Mouse (Mus musculus): ENCODE results near the gene Gm973.
A peak's percentile ranks its signal among the peaks of the same experiment; 100 is the strongest.

The Gm973 gene

DNA sequence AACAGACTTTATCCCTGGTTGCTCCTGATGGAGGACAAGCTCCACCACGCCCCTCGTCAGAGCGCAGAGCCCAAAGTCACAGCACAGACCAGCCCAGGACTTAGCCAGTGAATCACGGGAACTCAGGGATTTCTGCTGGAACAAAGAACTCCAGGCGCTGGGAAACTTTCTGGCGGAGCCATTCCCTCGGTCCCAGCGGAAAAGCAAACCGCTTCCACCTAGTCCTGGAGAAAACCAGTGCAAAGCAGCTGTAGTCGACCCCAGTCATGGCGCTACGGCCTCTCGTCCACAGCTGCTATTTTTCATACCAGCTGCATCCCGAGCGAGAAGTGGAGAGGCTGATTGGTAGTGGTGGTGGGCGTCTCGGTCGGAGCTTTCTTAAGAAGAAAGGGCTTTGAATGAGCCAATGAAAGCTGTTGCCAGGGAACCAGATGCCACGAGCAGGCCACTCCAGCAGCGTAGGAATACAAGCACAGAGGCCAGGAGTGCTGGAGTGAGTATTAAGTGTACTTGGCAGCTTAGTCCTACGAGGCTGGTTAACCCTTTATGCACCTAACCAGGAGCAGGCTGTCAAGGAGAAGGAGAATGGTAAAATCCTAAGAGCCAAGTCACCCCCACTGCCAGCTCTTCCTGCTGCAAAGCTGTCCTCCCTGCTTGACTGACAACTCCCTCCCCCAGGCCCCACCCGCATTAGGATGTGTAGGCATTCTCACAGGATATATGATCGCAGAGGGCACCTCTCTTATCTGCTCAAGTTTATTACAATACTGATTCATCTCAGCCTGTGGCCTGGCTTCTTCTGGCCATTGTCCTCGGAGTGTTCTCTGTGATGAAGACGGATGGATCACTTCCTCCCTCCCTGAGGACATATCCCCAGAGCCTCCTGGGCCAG lies at the start of gene Gm973:
Gene Gm973, plus strand, starts transcription at position 239 of the 892 bp plus-strand sequence.
- no peak for DNase-seq (ENCODE audit: extremely low read depth, low read depth)

DNA sequence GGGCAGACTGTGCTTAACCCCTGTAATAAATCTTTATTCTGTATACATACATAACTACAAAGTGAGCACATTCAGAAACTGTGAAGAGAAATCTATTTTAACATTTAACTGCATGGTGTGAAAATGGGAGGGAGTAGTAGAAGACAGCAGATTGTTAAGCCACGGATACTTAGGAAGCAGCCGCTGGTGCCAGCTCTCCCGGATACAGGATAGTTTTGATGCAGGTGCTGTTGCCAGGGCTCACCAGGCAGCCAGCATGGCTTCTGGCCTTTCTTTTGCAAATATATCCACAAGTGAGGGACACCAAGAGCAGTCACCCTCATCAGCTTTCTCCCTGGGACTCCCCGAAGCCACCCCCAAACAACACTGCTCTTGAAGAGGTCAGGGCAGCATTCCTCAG lies 46.9 kb upstream of the Gm973 start:
- no peak for DNase-seq (ENCODE audit: extremely low read depth, low read depth)

DNA sequence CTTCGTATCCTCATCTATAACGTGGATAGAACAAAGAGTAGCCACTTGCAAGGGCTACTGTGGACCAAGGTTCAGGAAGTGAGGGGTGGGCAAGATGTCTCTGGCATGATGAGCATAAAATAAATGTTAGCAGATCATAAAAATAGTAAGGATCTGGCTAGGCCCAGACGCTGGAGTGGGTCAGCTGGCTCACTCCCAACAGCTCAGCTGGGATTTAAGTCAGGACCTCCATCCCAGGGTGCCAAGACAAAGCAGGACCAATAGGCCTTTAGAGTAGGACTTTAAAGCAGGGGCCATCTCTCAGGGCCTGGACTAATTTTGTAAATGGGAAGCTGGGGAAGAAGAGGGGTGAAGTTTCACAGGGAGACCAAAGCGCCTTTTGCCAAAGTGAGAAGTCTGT lies 45.3 kb upstream of the Gm973 start:
- no peak for DNase-seq (ENCODE audit: extremely low read depth, low read depth)

DNA sequence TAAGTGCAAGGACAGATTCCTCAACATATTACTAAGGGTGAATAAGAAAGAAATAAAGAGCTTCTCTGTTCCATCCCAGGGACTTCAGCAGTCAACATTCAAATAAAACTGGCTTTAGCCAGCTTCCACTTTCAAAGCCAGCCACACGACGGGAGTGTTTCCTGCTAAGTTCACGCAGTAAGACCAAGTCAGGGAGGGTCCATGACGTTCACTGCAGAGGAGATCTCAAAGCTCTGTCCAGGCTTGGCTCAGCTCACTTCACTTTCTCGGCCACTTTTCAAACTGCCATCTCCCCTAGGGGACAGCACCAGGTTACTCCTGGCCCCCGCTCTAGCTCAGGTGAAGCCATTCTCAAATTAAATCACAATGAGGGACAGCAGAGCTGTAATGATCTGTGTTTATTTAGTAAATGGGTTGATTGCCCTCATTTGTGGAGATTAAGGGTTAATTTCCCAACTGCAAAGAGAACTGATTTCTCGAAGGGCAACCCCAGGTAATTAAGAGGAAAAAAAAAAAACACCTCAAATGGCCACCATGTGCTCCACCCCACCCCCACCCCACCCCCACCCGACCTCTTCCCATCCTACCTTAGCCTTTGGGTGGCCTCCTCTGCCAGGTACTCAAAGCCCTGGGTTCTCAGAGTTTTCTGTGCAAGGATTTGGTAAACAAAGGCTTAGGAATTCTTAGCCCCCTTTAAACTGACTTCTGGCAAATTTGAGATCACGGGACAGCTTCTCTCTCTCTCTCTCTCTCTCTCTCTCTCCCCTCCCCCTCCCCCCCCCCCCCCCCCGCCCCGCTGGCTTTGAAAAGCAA lies 43.5 kb upstream of the Gm973 start:
- DNase-seq (ENCODE audit: extremely low read depth, low read depth) = no peak

DNA sequence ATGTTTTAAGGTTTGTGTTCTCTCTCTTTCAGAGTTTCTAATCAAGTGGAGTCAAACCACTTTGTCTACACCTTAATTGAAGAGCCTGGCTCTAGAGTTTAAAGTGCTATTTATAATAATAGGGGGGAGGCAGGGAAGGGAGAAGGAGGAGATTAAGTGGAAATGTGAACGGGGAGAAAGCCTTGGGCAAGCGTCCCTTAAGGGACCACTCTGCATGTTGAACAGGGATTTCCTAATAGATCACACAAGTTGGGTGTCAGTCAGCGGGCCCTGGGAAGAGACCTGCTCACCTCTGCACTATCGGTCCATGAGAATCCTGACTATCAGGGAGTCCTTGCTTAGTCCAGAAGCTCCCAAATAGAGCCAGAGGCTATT lies 42.9 kb upstream of the Gm973 start:
- DNase-seq (ENCODE audit: extremely low read depth, low read depth) = no peak

DNA sequence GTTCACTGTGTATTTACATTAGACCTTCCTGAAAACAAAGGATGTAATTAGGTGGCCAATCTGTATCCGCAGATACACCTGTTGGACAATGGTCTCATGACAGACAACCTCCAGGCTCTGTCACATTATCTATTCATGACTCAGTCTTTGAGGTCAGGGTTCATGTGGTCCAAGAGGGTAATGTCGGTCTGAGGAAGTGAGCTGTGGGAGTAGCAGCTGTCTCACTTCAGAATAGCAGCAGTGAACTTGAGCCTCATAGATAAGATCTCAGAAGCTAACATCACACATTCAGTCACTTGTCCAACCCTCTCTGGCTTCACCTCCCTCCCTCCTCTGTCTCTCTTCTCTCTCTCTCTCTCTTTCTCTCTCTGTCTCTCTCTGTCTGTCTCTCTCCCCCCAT lies 40.4 kb upstream of the Gm973 start:
- no peak for DNase-seq (ENCODE audit: extremely low read depth, low read depth)

DNA sequence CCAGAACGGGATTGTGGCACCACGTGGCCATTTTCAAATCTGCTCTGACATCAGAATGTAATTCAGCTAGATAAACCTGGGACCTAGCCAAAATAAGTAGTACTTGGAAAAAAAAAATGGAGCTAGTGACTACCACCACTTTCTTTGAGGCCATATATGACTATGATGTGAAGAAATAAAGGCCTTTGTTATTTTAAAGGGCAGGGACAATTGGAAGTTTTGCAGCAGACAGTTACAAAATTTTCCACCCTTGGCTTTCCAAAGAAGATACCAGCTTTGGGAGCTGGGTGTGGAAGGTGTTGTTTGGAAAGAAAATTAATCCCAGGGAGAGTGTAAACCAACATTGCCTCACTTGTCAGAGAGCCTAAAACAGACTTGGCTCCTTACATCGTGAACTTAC lies 37.2 kb upstream of the Gm973 start:
- DNase-seq (ENCODE audit: extremely low read depth, low read depth) = no peak

DNA sequence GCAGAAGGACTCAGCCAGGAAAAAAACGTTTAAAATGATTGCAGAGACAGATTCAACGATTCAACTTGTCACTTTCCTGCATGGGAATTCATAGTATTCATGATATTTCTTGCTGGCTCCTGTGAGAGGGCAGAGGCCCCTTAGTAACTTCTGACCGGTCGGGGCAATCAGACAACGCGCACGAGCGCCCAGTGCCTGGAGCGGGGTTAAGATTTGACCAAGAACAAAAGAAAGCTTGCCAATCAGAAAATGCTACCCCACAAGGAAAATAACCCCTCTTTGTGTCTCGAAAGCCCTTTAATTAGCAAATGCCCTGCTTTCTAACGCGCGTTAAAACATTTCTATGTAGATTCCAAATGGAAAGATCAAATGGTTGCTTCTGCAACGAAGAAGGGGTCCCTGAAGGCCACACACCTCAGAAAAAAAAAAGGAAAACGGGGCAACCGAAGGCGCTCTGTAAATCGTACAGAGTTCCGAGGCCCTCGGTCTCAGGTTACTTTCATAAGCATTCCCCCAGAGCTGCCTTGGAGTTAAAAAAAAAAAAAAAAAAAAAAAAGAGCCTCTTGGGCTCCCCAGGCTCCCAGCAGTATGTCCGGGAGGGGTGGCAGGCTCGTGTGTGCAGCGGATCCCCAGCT lies 35.1 kb upstream of the Gm973 start:
- DNase-seq (ENCODE audit: extremely low read depth, low read depth) = no peak

DNA sequence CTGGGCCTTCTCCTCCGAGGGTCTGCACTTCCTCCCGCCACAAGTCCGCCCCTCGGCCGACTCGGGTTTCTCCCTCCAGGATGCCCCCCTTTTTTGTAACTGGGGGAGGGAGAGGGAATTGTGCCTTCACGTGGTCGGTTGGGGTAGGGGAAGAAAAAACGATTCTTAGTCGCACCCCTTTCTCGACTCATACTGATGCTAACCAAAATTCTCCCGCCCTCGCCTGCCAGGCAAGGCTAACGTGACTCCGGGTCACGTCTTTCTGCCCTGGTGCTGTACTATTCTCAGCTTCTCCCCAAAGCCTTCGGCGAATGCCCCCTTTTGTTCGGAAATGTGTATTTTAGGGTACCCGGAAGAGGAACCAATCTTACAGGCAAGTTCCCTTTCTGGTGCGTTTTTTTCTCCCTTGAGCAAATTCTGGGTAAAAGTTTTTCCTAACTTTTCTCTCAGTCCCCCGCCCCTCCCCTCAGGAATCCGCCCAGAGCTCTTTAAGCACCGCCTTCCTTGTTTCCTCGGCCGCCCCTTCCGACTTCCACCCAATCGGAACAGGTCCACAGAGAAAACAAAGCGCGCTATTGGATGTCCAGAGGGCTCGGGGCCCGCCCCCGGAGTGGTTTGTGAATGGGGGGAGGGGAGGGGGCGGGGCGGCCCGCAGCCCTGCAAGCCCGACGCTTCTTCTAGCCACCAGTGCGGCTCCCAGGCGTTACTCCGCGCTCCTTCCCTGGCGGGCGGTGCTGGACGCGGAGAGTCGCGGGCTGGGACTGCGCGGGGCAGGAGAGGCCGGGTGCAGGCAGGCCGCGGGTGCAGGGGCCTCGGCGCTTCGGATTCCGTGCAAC lies 34.4 kb upstream of the Gm973 start:
- peak; percentile 98 for DNase-seq (ENCODE audit: extremely low read depth, low read depth)

DNA sequence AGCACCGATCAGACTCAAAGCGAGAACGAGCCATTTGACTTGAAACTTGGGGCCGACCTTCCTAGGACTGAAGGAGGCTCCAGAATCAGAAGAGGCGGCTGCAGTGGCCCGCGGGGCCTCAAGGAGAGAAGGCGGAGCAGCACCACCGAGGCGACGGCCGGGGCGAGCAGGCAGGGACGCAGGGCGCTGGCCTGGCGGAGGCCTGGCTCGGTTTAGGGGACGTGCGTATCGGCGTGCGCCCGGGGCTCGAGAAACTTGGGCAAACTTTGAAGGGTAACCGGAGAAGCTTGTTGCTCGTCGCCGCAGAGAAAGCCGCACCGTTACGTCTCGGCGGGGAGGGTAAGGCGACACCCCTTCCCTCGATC lies 33.8 kb upstream of the Gm973 start, which contains the start of gene Fzd7:
Gene Fzd7, plus strand, starts transcription at position 94 of the 365 bp plus-strand sequence.
- DNase-seq (ENCODE audit: extremely low read depth, low read depth) = no peak

DNA sequence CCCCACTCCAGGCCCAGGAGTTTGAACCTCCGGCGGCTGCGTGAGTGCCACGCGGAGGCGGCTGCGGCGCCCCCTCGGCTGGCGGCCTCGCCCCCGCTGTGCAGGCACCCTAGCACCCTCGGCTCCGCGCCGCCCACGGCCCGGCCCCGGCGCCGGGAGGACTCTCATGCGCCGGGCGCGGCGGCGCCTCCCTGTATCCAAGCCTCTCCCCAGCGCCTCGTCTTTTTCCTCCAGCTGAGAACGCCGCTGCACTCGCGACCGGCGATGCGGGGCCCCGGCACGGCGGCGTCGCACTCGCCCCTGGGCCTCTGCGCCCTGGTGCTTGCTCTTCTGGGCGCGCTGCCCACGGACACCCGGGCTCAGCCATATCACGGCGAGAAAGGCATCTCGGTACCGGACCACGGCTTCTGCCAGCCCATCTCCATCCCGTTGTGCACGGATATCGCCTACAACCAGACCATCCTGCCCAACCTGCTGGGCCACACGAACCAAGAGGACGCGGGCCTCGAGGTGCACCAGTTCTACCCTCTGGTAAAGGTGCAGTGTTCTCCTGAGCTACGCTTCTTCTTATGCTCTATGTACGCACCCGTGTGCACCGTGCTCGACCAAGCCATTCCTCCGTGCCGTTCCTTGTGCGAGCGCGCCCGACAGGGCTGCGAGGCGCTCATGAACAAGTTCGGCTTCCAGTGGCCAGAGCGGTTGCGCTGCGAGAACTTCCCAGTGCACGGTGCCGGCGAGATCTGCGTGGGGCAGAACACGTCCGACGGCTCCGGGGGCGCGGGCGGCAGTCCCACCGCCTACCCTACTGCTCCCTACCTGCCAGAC lies 33.2 kb upstream of the Gm973 start:
- DNase-seq (ENCODE audit: extremely low read depth, low read depth) = peak; percentile 41

DNA sequence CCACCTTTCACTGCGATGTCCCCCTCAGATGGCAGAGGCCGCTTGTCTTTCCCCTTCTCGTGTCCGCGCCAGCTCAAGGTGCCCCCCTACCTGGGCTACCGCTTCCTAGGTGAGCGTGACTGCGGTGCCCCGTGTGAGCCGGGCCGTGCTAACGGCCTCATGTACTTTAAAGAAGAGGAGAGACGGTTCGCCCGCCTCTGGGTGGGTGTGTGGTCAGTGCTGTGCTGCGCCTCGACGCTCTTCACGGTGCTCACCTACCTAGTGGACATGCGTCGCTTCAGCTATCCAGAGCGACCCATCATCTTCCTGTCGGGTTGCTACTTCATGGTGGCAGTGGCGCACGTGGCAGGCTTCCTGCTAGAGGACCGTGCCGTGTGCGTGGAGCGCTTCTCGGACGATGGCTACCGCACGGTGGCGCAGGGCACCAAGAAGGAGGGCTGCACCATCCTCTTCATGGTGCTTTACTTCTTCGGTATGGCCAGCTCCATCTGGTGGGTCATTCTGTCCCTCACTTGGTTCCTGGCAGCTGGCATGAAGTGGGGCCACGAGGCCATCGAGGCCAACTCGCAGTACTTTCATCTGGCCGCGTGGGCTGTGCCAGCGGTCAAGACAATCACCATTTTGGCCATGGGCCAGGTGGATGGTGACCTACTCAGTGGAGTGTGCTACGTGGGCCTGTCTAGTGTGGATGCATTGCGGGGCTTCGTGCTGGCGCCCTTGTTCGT lies 32.4 kb upstream of the Gm973 start:
- peak; percentile 49 for DNase-seq (ENCODE audit: extremely low read depth, low read depth)

DNA sequence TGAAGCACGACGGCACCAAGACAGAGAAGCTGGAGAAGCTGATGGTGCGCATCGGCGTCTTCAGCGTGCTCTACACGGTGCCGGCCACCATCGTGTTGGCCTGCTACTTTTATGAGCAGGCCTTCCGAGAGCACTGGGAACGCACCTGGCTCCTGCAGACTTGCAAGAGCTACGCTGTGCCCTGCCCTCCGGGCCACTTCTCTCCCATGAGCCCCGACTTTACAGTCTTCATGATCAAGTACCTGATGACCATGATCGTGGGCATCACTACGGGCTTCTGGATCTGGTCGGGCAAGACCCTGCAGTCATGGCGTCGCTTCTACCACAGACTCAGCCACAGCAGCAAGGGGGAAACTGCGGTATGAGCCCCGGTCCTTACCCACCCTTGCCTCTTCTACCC lies 31.8 kb upstream of the Gm973 start:
- no peak for DNase-seq (ENCODE audit: extremely low read depth, low read depth)

DNA sequence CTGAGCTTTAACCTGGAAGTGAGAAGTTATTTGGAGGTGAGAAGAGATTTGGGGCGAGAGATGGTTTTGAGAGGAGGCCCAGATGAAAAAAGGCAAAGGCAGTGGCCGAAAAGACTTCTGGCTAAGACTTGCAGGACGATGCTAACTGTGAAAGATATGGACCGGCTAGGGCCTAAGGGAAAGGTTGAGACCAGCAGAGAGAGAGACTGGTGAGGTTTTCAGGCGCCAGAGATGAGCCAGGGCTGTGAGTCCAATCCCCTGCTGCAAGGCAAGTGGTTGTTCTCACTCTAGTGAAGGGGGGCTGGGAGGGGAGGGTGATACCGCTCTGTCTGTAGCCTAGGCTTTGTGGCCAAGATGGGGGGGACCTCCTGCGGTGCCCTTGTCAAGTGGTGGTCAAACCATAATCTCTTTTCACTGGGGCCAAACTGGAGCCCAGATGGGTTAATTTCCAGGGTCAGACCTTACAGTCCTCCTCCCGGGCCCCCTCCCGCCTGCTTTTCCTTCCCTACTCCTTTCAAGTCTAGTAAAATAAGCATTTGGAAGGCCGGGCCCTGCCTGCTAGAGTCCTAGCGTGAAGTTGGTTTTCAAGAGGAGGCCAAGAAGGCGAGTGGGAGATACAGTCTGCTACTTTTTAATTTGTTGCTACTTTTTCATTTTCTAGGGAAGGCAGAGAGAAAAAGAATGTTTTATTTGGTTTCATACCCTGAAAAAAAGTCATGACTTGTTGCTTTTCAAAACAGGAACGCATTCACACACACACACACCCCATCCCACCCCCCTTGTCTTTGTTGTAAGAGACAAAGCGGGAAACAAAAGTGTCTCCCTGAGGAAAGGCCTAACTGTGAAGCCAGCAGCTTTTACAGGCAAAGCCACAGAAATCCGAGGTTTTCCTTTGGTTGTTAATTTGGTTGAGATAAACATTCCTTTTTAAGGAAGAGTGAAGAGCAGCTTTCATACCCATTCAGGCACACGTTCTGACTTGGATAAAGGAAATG lies 31.0 kb upstream of the Gm973 start:
- peak; percentile 39 for DNase-seq (ENCODE audit: extremely low read depth, low read depth)

DNA sequence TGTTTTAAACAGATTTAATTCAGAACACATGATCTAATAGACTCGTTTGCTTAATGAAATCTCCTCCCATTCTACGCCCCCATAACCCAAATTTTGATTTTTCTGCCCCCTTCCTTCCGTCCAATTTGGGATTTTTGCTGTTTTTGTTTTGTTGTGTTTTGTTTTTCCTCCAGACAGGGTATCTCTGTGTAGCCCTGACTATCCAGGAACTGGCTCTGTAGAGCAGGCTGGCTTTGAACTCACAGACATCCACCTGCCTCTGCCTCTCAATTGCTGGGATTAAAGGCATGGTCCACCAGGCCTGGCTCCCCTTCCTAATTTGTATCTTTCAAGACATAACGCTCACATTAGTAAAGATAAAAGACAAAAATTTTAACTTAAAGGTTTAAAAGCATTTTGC lies 30.3 kb upstream of the Gm973 start:
- DNase-seq (ENCODE audit: extremely low read depth, low read depth) = no peak

DNA sequence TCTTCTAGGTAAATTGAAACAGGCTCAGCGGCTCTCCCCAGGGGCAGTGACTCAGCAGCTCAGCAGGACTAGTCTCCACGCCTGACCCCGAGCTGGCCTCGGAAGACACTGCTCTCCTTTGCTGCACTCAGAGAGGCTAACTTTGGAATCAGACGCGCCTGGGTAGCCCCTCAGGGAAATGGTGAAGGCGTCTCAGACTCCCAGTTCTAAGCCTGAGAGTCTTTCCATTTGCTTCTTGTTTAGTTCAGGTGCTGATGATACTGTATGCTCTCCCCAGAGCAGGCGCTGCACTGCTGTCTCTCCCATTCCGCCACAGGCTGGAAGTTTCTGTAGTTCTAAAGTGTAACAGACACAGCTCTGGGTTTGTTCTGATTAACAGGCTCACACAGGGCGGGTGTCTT lies 28.4 kb upstream of the Gm973 start:
- no peak for DNase-seq (ENCODE audit: extremely low read depth, low read depth)

DNA sequence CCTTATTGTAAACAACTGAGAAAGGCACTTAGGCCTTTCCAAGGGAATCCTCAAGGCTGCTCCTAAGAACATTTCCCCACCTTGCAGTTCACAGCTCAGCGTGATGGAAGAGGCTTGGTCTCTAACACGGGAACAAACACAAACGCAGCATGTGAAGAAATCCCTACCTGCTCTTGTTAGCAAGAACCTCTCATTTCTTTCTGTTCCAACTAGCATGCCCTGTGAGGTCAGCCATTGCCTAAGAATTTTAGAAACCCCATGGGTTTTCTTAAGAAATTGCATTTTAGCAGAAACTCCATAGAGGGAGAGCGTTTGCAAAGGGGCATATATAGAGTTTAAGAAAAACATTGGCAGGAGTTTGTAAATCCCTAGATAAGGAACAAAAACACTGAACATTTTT lies 27.6 kb upstream of the Gm973 start:
- DNase-seq (ENCODE audit: extremely low read depth, low read depth) = no peak

DNA sequence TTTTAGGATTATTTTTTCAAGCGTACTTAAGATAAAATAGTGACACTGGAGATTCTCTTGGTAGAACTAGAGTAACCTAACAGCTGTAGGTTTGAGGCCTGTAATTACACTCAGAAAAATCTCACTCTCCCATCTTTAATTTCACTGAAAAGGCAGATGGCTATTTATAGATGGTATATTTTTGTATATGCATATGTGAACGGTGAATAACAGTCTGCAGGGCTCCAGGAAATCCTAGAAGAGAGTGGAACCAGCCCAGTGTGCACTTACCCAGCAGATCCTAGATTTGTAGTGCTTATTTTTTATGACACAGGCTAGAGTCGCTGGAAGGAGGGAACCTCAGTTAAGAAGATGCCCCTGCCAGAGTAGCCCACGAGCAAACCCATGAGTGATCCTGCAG lies 27.1 kb upstream of the Gm973 start:
- no peak for DNase-seq (ENCODE audit: extremely low read depth, low read depth)
